Mouse (Mus musculus) embryo, embryonic 9.5 days (tissue): ENCODE measurements at regions not wholly inside any gene's neighbourhood (a gene's known extent, or its start where the extent isn't known, plus 50 kb on each side); places are given as distances from the start of the nearest gene placed in this dataset.

Experiments
- DNase-seq: peaks from one replicate; pipeline ENCODE4 v3.0.0-alpha.2; 2017; ENCODE audit errors: extremely low spot score

- DNase-seq = no peak
These were observed 389.2 kb downstream of the H2al1j start for GRCm38 (mm10) chrX:11716773-11717172.

GRCm38 (mm10) chrX:11718778-11719177, 391.2 kb downstream of the H2al1j start:
- no peak for DNase-seq

GRCm38 (mm10) chrX:11720517-11720916, 392.9 kb downstream of the H2al1j start:
- no peak for DNase-seq

GRCm38 (mm10) chrX:11722730-11723129, 395.1 kb downstream of the H2al1j start:
- no peak for DNase-seq

- no peak for DNase-seq
These were observed 397.1 kb downstream of the H2al1j start for GRCm38 (mm10) chrX:11724718-11725117.

GRCm38 (mm10) chrX:11726524-11727231, 399.1 kb downstream of the H2al1j start:
- peak; percentile 23 for DNase-seq

GRCm38 (mm10) chrX:11728481-11728880, 400.9 kb downstream of the H2al1j start:
- DNase-seq = no peak

- no peak for DNase-seq
These were observed 402.4 kb downstream of the H2al1j start for GRCm38 (mm10) chrX:11729992-11730391.

GRCm38 (mm10) chrX:11732371-11732770, 404.7 kb downstream of the H2al1j start:
- DNase-seq = no peak

- peak; percentile 38 for DNase-seq
These were observed 407.1 kb downstream of the H2al1j start for GRCm38 (mm10) chrX:11734505-11735435.

- DNase-seq = no peak
These were observed 408.0 kb downstream of the H2al1j start for GRCm38 (mm10) chrX:11735516-11736170.

- no peak for DNase-seq
These were observed 408.9 kb downstream of the H2al1j start for GRCm38 (mm10) chrX:11736481-11736880.

GRCm38 (mm10) chrX:11739565-11739964, 411.9 kb downstream of the H2al1j start:
- peak; percentile 22 for DNase-seq

GRCm38 (mm10) chrX:11745911-11746310, 414.2 kb downstream of the Bcor start:
- no peak for DNase-seq

- DNase-seq = no peak
These were observed 412.6 kb downstream of the Bcor start for GRCm38 (mm10) chrX:11747386-11748121.

- DNase-seq = no peak
These were observed 411.9 kb downstream of the Bcor start for GRCm38 (mm10) chrX:11748278-11748677.

GRCm38 (mm10) chrX:11752513-11752912, 407.6 kb downstream of the Bcor start:
- no peak for DNase-seq

- peak; percentile 2 for DNase-seq
These were observed 407.1 kb downstream of the Bcor start for GRCm38 (mm10) chrX:11752973-11753590.

- DNase-seq = no peak
These were observed 405.1 kb downstream of the Bcor start for GRCm38 (mm10) chrX:11755046-11755445.

GRCm38 (mm10) chrX:11763351-11764082, 396.6 kb downstream of the Bcor start:
- no peak for DNase-seq
